Mouse (Mus musculus) heart, adult 11 months (tissue): ENCODE results near the gene Gm20388.

Experiments
- DNase-seq: peaks from one replicate; pipeline ENCODE4 v3.0.0; 2022

The Gm20388 gene

GRCm38 (mm10) chr8:122817724-122818496 is 2907.3 kb downstream of the Gm20388 start:
- DNase-seq = no peak

GRCm38 (mm10) chr8:122819776-122820175 is 2909.1 kb downstream of the Gm20388 start:
- no peak for DNase-seq

GRCm38 (mm10) chr8:122824571-122824970 is 2913.9 kb downstream of the Gm20388 start:
- DNase-seq = no peak

- DNase-seq = no peak
Observed at GRCm38 (mm10) chr8:122824986-122825385, 2914.3 kb downstream of the Gm20388 start.

GRCm38 (mm10) chr8:122825408-122825807 is 2914.8 kb downstream of the Gm20388 start:
- no peak for DNase-seq

- no peak for DNase-seq
Observed at GRCm38 (mm10) chr8:122829396-122829795, 2918.8 kb downstream of the Gm20388 start.

GRCm38 (mm10) chr8:122830349-122831061 is 2919.9 kb downstream of the Gm20388 start:
- DNase-seq = peak; percentile 98

GRCm38 (mm10) chr8:122834416-122834815 is 2923.8 kb downstream of the Gm20388 start:
- no peak for DNase-seq

GRCm38 (mm10) chr8:122834971-122835370 is 2924.3 kb downstream of the Gm20388 start:
- DNase-seq = peak; percentile 94

GRCm38 (mm10) chr8:122836199-122836598 is 2925.6 kb downstream of the Gm20388 start:
- DNase-seq = no peak

- DNase-seq = no peak
Observed at GRCm38 (mm10) chr8:122836696-122837095, 2926.1 kb downstream of the Gm20388 start.

- DNase-seq = no peak
Observed at GRCm38 (mm10) chr8:122844161-122844560, 2933.5 kb downstream of the Gm20388 start.

GRCm38 (mm10) chr8:122845662-122846061 is 2935.0 kb downstream of the Gm20388 start:
- DNase-seq = no peak

GRCm38 (mm10) chr8:122847829-122848561 is 2937.4 kb downstream of the Gm20388 start, which contains the start of gene Cdh15:
Cdh15 (plus strand) TSS chr8:122847966.
- DNase-seq = peak; percentile 91

GRCm38 (mm10) chr8:122849152-122849910 is 2938.7 kb downstream of the Gm20388 start:
- DNase-seq = no peak

- DNase-seq = no peak
Observed at GRCm38 (mm10) chr8:122850641-122851240, 2940.1 kb downstream of the Gm20388 start.

- DNase-seq = no peak
Observed at GRCm38 (mm10) chr8:122851692-122852545, 2941.3 kb downstream of the Gm20388 start.

GRCm38 (mm10) chr8:122852546-122852905 is 2941.9 kb downstream of the Gm20388 start:
- no peak for DNase-seq

- no peak for DNase-seq
Observed at GRCm38 (mm10) chr8:122853340-122853771, 2942.7 kb downstream of the Gm20388 start.

- DNase-seq = no peak
Observed at GRCm38 (mm10) chr8:122854388-122854787, 2943.7 kb downstream of the Gm20388 start.

GRCm38 (mm10) chr8:122855123-122855522 is 2944.5 kb downstream of the Gm20388 start:
- DNase-seq = no peak
